Mouse (Mus musculus) G1E (cell line): Measurements from ENCODE around the gene Adck2.

Experiments used
- CTCF ChIP-seq: IDR thresholded peaks from 2 replicates; pipeline ENCODE4 v1.5.1; 2012; ENCODE audit warnings: low read depth, low read length, inconsistent platforms, mixed read lengths
- GATA1 ChIP-seq: IDR thresholded peaks from 2 replicates; pipeline ENCODE4 v1.6.1; 2012; ENCODE audit warnings: borderline replicate concordance, low read length, inconsistent platforms, mixed read lengths
- GATA2 ChIP-seq: IDR thresholded peaks from 2 replicates; pipeline ENCODE4 v1.6.1; 2012; ENCODE audit warnings: low read depth, low read length, inconsistent platforms, borderline replicate concordance
- POLR2AphosphoS5 ChIP-seq: IDR thresholded peaks from 2 replicates; pipeline ENCODE4 v1.6.1; 2012; ENCODE audit warnings: low read depth, low read length, inconsistent platforms; ENCODE audit not compliant: insufficient replicate concordance
- TAL1 ChIP-seq: conservative IDR thresholded peaks from 2 replicates; pipeline ENCODE4 v1.6.1; 2012; ENCODE audit warnings: low read depth, low read length, inconsistent platforms, mixed read lengths

DNA sequence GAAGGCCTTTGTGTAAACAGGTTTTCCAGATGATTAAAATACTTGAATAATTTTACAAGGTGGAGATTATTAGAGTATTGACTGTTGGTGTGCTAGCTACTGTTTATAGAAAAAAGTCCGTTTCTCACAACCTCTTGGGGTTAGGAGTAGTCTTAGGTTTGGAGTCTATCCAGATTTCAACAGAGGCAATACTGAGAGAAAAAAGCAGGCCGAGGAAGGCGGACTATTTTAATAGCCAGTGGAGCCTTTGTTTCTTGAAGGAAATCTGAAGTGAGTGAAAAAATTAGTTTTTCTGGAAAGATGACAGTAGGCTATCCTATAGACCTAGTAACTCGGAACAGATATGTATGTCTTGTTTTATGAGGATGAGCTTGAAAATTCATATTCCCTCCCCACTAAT, 17.8 kb downstream of the Adck2 start:
- no peak for TF ChIP-seq CTCF
- no peak for TF ChIP-seq POLR2AphosphoS5
- no peak for TF ChIP-seq GATA1
- no peak for TF ChIP-seq TAL1
- no peak for TF ChIP-seq GATA2
